Mouse (Mus musculus): ENCODE data around the gene Pbrm1.

Pbrm1 gene

DNA sequence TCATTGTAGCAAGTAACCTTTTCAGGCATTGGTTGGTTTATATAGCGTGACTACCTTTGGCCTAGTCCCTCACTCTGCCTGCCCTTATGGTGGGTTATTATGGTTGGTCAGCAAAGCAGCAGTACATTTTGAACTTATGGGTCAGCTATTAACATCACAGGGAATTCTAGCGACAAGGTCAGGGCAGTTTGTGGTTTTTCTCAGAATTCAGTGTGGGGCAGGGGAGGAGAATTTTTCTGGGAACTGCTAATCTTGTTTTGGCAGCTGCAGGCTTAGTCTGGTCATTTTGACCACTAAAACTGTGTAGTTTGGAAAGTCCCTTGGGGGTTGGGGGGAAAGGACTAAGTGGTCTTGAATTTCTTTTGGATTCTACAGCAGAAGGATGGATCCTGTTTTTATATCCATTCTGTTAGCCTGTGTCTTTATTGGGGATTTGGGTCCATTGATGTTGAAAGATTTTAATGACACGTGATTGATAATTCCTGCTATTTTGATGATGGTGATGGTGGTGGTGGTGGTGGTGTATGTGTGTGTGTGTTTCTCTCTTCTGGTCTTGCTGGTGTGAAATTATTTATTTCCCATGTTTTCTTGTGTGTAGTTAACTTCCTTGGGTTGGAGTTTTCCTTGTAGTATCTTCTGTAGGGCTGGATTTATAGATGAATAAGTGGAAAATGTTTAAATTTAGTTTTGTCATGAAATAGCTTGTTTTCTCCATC, 60.5 kb downstream of the Pbrm1 start:
- DNase-seq (ENCODE audit: low read depth), result peak; percentile 19

DNA sequence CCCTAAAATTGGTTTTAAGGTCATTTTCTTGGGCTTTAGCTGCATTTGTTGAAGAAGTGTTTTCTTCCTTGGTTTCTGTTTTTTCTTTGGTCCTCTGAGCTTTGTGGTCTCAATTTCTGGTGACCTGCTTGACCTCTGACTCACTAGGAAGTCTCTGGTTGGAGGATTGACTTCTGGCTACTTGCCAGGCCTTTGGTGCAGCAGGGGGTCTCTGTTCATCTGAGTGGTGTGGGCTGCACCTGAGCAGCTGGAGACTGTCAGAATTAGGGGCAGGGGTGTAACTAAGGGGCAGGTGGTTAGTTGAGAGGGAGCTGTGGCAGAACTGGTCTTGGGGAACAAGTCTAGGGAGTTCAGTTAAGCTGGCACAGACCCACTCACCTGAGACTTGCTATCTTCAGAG, 62.2 kb downstream of the Pbrm1 start:
- no peak for DNase-seq (ENCODE audit: low read depth)

DNA sequence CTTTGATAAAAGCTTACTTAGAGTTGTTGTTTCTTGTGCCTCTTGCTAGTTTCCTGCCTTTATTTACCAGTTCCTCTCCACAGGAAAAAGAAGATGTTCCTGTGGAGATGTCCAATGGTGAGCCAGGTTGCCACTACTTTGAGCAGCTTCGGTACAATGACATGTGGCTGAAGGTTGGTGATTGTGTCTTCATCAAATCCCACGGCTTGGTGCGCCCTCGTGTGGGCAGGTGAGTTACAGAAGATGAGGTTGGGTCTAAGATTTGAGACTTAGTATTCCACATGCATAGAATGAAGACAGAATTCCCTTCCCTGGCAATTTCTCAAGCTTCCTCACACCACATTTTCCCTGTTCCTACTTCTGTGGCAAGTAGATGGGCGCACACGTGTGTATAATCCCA, 68.5 kb downstream of the Pbrm1 start:
- DNase-seq (ENCODE audit: low read depth), result no peak

DNA sequence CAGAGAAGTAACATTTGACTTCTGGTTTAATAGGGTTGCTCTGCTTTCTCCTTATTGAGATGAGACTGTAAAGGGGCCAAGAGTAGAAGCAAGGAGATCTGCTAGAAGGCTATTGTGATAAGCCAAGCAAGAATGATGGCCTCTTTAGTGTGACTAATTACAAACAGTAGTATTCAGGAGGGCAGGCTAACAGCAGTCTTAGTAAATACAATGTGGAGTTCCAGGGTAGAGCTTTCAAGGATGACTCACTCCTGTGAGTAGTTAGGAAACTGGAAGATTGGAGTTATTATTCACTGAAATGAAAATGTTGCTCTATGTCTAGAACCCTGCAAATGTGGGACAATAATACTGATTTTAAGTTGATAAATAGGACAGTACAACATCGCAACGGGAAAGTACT, 69.6 kb downstream of the Pbrm1 start:
- no peak for DNase-seq (ENCODE audit: low read depth)

DNA sequence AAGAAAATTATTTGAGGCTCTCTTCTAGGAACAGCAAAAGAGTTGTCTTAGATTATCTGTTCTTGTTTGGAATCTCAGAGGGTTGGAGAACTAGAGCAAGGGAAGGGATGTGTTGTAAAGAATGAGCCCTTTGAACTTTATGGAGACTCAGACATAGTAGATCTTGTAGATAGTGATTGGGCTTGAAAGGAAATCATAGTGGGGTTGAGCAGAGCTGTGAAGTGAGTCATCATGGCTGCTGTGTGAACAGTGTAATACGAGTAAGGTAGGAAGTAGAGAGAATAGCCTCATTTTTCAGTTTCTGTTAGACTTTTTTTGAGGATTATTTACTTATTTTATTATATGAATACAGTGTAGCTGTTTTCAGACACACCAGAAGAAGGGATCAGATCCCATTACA, 71.0 kb downstream of the Pbrm1 start:
- no peak for DNase-seq (ENCODE audit: low read depth)

DNA sequence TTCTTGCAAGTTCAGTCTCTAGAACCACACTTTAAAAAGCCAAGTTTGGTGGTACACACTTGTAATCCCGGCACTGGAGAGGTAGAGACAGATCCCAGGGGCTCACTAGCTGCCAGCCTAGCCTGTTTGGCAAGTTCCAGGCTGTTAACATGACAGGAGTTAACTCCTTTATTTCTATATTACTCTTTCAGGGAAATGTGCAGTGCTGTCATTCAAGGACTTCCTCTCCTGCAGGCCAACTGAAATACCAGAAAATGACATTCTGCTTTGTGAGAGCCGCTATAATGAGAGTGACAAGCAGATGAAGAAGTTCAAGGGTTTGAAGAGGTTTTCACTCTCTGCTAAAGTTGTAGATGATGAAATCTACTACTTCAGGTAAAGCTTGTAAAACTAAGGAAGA, 86.2 kb downstream of the Pbrm1 start:
- no peak for DNase-seq (ENCODE audit: low read depth)

- DNase-seq (ENCODE audit: low read depth), result peak; percentile 74
These were observed 91.7 kb downstream of the Pbrm1 start for GRCm38 (mm10) chr14:31110613-31111012.

DNA sequence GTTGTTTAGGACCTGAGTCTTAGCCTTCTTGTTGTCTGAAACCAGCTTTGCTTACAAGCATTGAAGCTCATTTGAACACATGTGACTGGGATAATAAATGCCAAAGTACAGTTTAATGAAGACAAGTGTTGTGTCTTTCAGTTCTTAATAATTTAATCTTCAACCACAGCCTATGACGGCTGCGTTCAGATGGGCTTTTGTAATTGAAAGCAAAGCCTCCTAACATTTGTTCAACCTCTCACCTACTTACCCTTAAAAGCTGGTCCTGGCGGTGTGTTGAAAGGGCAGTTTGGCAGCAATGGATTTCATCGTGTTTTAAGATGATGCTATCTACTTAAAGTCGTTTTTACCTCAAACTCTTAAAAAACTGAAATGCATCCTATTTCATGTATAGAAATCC, 93.2 kb downstream of the Pbrm1 start:
- no peak for DNase-seq (ENCODE audit: low read depth)

DNA sequence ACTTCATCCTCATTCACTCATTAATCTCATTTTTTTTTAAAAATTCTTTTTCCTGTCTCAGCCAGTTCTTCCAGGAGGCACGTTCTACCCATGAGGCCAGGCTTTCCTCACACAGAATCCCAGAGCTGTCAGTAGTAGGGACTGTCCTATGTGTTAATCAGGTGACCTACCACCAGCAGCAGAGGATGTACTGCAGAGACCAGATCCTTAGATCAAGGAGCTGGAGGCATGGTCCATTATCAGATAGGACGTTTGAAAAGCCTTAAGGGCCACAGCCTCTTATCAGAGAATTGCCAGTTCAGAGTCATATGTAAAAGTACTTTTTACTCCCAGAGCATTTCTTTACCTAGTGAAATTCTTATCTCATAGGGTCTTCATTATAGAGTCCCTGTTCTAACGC, 95.1 kb downstream of the Pbrm1 start:
- no peak for DNase-seq (ENCODE audit: low read depth)

- no peak for DNase-seq (ENCODE audit: low read depth)
These were observed 96.6 kb downstream of the Pbrm1 start for GRCm38 (mm10) chr14:31115522-31115921.

- no peak for DNase-seq (ENCODE audit: low read depth)
These were observed 106.5 kb downstream of the Pbrm1 start for GRCm38 (mm10) chr14:31125106-31126075.

DNA sequence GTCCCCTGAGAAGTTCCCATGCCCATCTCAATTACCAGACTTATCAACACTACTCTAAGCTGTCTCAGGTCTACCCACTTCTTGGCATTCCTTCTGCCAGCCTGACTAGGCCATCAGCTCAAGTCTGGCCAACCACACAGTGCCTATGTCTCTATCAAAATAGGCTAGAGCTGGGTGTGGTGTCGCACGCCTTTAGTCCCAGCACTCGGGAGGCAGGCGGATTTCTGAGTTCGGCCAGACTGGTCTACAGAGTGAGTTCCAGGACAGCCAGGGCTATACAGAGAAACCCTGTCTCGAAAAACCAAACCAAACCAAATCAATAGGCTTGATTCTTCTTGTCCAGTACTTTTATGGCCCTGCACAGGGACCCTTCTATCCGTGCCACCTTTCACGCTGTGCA, 107.9 kb downstream of the Pbrm1 start:
- no peak for DNase-seq (ENCODE audit: low read depth)

GRCm38 (mm10) chr14:31128101-31128825, 109.3 kb downstream of the Pbrm1 start:
- DNase-seq (ENCODE audit: low read depth), result no peak

DNA sequence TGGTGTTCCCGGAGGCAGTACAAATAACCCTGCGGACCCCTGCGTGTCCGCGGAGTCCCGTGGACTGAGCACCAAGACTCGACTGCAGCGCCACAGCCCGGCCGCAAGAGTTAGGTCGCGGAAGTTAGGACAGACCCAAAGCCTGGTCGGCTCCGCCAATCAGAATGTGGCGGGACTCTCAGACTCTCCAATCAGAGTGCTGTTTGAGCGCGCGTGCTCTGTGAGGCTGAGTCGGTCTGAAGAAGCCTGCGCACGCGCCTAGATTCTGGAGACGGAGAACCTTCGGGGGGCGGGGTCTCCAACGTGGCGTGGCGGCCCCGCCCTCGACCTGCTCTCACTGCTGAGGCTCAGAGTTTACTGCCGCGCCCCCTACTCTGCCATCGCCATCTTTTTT, 109.9 kb downstream of the Pbrm1 start, which contains the start of gene Smim4:
TSS of gene Smim4 (minus strand) at position 131 of the 394 bp plus-strand sequence.
- DNase-seq (ENCODE audit: low read depth), result peak; percentile 99

- no peak for DNase-seq (ENCODE audit: low read depth)
These were observed 110.6 kb downstream of the Pbrm1 start for GRCm38 (mm10) chr14:31129326-31130235.

GRCm38 (mm10) chr14:31130236-31131220, 111.6 kb downstream of the Pbrm1 start, which contains the start of gene Nt5dc2:
Gene Nt5dc2 (plus strand): TSS chr14:31131053.
- DNase-seq (ENCODE audit: low read depth), result peak; percentile 62

DNA sequence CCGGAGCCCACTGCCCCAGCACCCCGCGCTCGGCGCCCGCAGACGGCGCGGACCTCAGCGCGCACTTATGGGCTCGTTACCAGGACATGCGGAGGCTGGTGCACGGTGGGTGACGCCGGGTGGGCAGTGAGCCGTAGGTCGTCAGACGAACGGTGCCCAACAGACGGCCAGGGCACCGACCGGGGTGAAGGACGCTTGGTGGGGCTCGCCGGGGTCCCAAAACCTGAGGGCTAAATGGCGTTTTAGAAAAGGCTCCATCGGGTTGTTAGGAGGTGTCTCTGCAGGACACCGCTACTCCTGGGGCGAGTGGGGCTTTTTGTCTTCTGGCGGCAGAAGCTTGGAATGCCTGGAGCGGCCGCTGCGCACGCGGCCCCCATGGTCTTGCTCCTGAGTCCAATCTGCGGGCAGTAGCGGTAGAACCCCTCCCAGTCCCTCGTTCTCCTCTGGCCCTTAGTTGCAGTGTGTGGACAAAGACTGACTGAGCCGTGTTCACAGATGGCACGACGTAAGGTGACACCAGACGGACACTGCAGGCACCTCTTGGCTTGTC, 112.4 kb downstream of the Pbrm1 start:
- DNase-seq (ENCODE audit: low read depth), result no peak

DNA sequence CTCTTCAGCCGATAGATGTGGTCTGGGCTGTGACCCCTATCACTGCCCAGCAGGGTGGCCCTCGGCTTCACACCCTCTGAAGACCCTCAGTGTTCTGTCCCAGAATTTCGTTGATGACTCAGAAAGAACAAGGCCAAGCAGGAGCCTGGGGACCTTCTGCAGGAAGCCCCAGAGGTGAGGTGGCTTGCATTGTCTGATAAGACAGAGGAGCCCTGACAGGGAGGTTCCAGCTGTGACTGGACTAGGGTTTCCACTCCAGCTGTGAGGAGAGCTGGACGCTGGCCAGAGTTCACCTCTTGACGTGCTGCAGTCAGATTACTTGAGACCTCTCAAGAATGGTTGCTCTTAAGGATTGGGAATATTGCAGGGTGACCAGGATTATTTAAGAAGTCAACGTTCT, 113.1 kb downstream of the Pbrm1 start:
- DNase-seq (ENCODE audit: low read depth), result no peak

DNA sequence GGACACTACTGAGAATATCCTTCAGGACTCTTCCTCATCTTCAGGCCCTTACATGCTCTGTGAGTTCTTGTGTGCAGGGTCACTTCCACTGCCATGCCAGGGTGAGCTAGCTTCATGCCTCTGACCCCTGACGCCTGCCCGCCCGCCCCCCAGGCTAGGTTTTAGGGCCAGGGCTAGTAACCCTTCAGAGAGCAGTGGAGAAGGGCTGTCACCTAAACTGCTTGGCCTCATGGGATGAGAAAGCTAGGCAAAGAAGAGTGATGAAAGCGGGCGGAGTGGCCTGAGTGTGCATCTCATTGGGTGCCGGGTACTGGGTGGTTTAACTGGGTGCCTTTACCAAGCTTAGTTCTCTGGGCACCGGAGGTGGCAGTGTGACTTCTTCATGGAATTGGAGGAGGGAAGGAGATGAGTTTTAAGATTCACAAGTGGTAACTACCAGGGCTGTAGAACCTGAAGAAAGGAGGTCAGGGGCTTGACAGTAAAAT, 113.6 kb downstream of the Pbrm1 start:
- no peak for DNase-seq (ENCODE audit: low read depth)

Data from c-Kit-positive CD71-positive TER-119-negative erythroid progenitor cells, embryonic 14.5 days (primary cell).